Mouse (Mus musculus) heart, embryonic 13.5 days (tissue): ENCODE data around the gene Prpf40b. TPM values are rescaled to one million over a fixed set of nuclear protein-coding genes. Genes with fewer than 3 reads are reported as not detected.

Source experiments
- ATAC-seq: fragments of 200-750 bp; cut with Nextera tagmentation; 2 replicates; pipeline ENCODE4 v1.8.0; 2017; ENCODE audit warnings: moderate TSS enrichment; ENCODE audit not compliant: insufficient number of reproducible peaks, low FRiP score, low TSS enrichment; ENCODE audit errors: extremely low read depth
- H3K27ac ChIP-seq: fragments of 300-500 bp; sonication (generic); replicated peaks from 2 replicates; pipeline ENCODE4 v1.5.1; 2015; ENCODE audit warnings: moderate library complexity, mild to moderate bottlenecking, inconsistent platforms
- H3K27me3 ChIP-seq: fragments of 300-500 bp; sonication (generic); replicated peaks from 2 replicates; pipeline ENCODE4 v1.6.1; 2015; ENCODE audit warnings: mild to moderate bottlenecking, inconsistent platforms
- H3K36me3 ChIP-seq: fragments of 300-500 bp; sonication (generic); 2 replicates; pipeline ENCODE4 v1.6.1; 2015; ENCODE audit warnings: mild to moderate bottlenecking, inconsistent platforms
- H3K4me1 ChIP-seq: fragments of 300-500 bp; sonication (generic); 2 replicates; pipeline ENCODE4 v1.6.1; 2015; ENCODE audit warnings: inconsistent platforms
- H3K4me2 ChIP-seq: fragments of 300-500 bp; sonication (generic); 2 replicates; pipeline ENCODE4 v1.6.1; 2015; ENCODE audit warnings: inconsistent platforms, mild to moderate bottlenecking, moderate library complexity
- H3K4me3 ChIP-seq: fragments of 300-500 bp; sonication (generic); 2 replicates; pipeline ENCODE4 v1.5.1; 2015; ENCODE audit warnings: moderate library complexity, mild to moderate bottlenecking, inconsistent platforms
- H3K9ac ChIP-seq: fragments of 300-500 bp; sonication (generic); 2 replicates; pipeline ENCODE4 v1.6.1; 2015; ENCODE audit warnings: inconsistent platforms, mild to moderate bottlenecking, moderate library complexity
- H3K9me3 ChIP-seq: fragments of 300-500 bp; sonication (generic); 2 replicates; pipeline ENCODE4 v1.6.1; 2016; ENCODE audit warnings: inconsistent platforms
- WGBS: fragments of 180-500 bp; shearing (Covaris S2); methylation state at CpG from one replicate; pipeline ENCODE4 v1.1.7; 2015; ENCODE audit warnings: mixed read lengths; 5-methylcytosine and 5-hydroxymethylcytosine counted together
- polyA plus RNA-seq: library from polyadenylated mRNA; unstranded; fragments of >200 nt; fragmentation: Nextera tagmentation; extraction: Ambion mirVana; gene quantifications from 2 replicates; pipeline ENCODE4 v1.2.1, GENCODE M21; 2015

Gene Prpf40b
- polyA plus RNA-seq, 1 experiment from 2014 or later: 41.5 TPM

GRCm38 (mm10) chr15:99259167-99259729, 35.6 kb upstream of the Prpf40b start:
- peak overlapping the region; percentile 54 for H3K4me2 ChIP-seq
- WGBS: 62% methylated on average over 8 of the region's 8 CpGs
- H3K36me3 ChIP-seq: no peaks in the 10 kb centered on the region
- 0 out of 2 replicates have a peak overlapping the region, but pooled peaks have one; percentile 33 for H3K27ac ChIP-seq
- no peaks in the 10 kb centered on the region for H3K27me3 ChIP-seq
- H3K9me3 ChIP-seq: no peaks in the 10 kb centered on the region
- peak overlapping the region; percentile 18; the same call in 1 of the 2 replicates for H3K4me3 ChIP-seq
- H3K4me1 ChIP-seq: peaks cover 35% of the 10 kb centered on the region
- H3K9ac ChIP-seq: no peak overlapping the region
- ATAC-seq: 0 out of 2 replicates have a peak, but pooled peaks have one; percentile 16

- Histone ChIP-seq H3K9me3 (no peaks in the 10 kb centered on the region), H3K9ac (peak overlapping the region; percentile 33; the same call in 1 of the 2 replicates), H3K27me3 (no peaks in the 10 kb centered on the region), H3K4me2 (peak overlapping the region; percentile 63), H3K4me1 (peaks cover 35% of the 10 kb centered on the region), H3K27ac (peak overlapping the region; percentile 33; the same call in 1 of the 2 replicates), H3K4me3 (peak overlapping the region; percentile 29), H3K36me3 (no peaks in the 10 kb centered on the region)
- 3% methylated on average over 8 of the region's 10 CpGs for WGBS
- 0 out of 2 replicates have a peak, but pooled peaks have one; percentile 58 for ATAC-seq
Measured at GRCm38 (mm10) chr15:99259730-99260252, 35.1 kb upstream of the Prpf40b start.

DNA sequence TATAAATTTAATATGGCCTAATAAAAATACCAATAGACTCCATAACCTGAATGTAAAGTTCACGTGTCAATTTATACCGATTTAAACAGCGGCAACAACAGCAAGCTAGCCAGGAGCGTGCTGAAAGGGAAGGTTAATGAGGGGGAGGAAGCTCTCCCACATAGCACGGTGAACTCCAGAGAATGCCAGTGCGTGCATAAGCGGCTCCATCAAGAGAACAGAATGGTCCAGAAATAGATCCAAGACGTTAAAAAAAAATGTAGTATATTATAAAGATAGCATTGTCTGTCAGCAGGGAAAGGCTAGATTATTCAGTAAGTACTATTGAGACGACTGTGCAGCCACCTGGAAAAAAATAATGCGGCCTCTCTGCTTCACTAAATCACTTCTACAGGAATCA, 32.2 kb upstream of the Prpf40b start:
- Histone ChIP-seq H3K27me3 (no peaks in the 10 kb centered on the region), H3K9ac (no peak overlapping the region), H3K27ac (peak overlapping the region; percentile 17; the same call in 1 of the 2 replicates), H3K4me1 (peaks cover 33% of the 10 kb centered on the region), H3K36me3 (no peaks in the 10 kb centered on the region), H3K9me3 (no peaks in the 10 kb centered on the region), H3K4me3 (no peak overlapping the region), H3K4me2 (peak overlapping the region; percentile 27)
- no peak for ATAC-seq
- WGBS: 45% methylated on average over 10 of the region's 10 CpGs

DNA sequence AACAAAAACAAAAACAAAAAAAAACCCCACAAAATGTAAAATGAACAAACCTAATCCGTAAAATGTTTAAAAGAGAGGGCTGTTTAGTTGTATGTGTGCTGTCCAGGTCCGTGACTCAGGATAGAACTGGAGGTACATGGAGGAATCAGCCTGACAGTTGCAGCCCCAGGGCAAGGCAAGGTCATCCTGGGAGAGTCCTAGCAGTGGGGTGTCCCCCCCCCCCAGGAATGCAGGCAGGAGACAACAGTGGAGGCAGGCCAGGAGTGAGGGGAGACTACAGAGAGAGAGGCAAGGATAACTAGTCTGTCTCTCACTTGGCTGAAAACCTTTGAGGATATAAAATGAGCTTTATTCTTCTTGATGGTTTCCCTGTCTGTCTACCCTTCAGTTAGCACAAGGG, 30.5 kb upstream of the Prpf40b start:
- peak overlapping the region; percentile 40; the same call in 1 of the 2 replicates for H3K27ac ChIP-seq
- ATAC-seq: no peak

DNA sequence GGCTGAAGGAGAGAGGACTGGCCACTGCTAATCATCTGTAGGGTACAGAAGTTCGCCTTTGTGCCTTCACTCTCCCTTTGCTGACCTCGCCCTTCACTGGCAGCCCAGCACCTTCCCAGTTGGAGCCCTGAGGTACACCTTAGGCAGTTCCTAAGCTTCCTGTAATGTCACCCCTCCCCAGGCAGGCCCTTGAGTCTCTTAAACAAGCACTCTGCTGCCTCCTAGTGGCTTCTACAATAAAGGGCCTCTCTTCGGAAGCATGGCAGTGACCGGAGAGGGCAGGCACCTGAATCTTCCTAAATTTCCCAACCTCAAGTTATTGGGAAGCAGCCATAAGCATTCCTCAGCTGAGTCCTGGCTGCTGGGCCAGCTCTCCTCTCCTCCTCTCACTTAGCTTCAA, 29.2 kb upstream of the Prpf40b start:
- H3K9me3 ChIP-seq: no peaks in the 10 kb centered on the region
- H3K4me2 ChIP-seq: no peak overlapping the region
- WGBS: 13% methylated on average over 4 of the region's 4 CpGs
- ATAC-seq: peak; percentile 54; the same call in 1 of the 2 replicates
- no peak overlapping the region for H3K4me3 ChIP-seq
- H3K27ac ChIP-seq: no peak overlapping the region
- H3K4me1 ChIP-seq: peaks cover 22% of the 10 kb centered on the region
- H3K27me3 ChIP-seq: no peaks in the 10 kb centered on the region
- no peak overlapping the region for H3K9ac ChIP-seq
- no peaks in the 10 kb centered on the region for H3K36me3 ChIP-seq

More for the DNA sequence above, 30.5 kb upstream of the Prpf40b start:
- Histone ChIP-seq H3K4me3 (no peak overlapping the region), H3K9ac (peak overlapping the region; percentile 64), H3K4me1 (peaks cover 30% of the 10 kb centered on the region), H3K36me3 (no peaks in the 10 kb centered on the region), H3K4me2 (no peak overlapping the region), H3K27me3 (no peaks in the 10 kb centered on the region), H3K9me3 (no peaks in the 10 kb centered on the region)
- whole genome bisulfite sequencing: 71% methylated on average over 2 of the region's 2 CpGs

GRCm38 (mm10) chr15:99276095-99276494, 18.8 kb upstream of the Prpf40b start:
- WGBS: 79% methylated on average over 8 of the region's 8 CpGs
- Histone ChIP-seq H3K4me2 (no peak overlapping the region), H3K4me1 (no peaks in the 10 kb centered on the region), H3K9me3 (no peaks in the 10 kb centered on the region), H3K27ac (no peak overlapping the region), H3K4me3 (no peak overlapping the region), H3K36me3 (no peaks in the 10 kb centered on the region), H3K9ac (no peak overlapping the region), H3K27me3 (peaks cover 17% of the 10 kb centered on the region; the same call in 1 of the 2 replicates)
- no peak for ATAC-seq

GRCm38 (mm10) chr15:99278271-99278670, 16.6 kb upstream of the Prpf40b start:
- H3K36me3 ChIP-seq: no peaks in the 10 kb centered on the region
- H3K9ac ChIP-seq: no peak overlapping the region
- H3K4me2 ChIP-seq: no peak overlapping the region
- ATAC-seq: no peak
- H3K27me3 ChIP-seq: peaks cover 17% of the 10 kb centered on the region; the same call in 1 of the 2 replicates
- no peak overlapping the region for H3K4me3 ChIP-seq
- H3K4me1 ChIP-seq: no peaks in the 10 kb centered on the region
- H3K27ac ChIP-seq: no peak overlapping the region
- 86% methylated on average over 7 of the region's 7 CpGs for WGBS
- no peaks in the 10 kb centered on the region for H3K9me3 ChIP-seq

DNA sequence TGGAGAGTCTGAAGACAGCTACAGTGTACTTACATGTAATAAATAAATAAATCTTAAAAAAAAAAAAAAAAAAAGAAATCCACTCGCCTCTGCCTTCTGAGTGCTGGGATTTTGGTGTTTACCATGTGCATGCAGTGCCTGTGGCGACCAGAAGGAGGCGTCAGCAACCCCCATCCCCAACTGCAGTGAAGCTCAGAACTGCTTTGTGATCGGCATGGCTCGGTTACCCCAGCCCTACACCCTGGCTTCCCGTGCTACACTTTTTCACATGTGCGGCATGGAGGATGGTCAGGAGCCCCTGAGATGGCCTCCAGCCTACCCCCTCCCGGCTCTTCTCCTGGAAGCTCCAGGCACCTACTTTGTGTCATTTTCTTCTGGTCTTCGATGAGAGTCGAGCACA, 11.4 kb upstream of the Prpf40b start:
- H3K4me1 ChIP-seq: peaks cover 13% of the 10 kb centered on the region
- WGBS: 64% methylated on average over 10 of the region's 10 CpGs
- no peak overlapping the region for H3K9ac ChIP-seq
- H3K4me3 ChIP-seq: no peak overlapping the region
- peaks cover 17% of the 10 kb centered on the region; the same call in 1 of the 2 replicates for H3K27me3 ChIP-seq
- no peak overlapping the region for H3K27ac ChIP-seq
- no peaks in the 10 kb centered on the region for H3K36me3 ChIP-seq
- no peak for ATAC-seq
- no peaks in the 10 kb centered on the region for H3K9me3 ChIP-seq
- no peak overlapping the region for H3K4me2 ChIP-seq

DNA sequence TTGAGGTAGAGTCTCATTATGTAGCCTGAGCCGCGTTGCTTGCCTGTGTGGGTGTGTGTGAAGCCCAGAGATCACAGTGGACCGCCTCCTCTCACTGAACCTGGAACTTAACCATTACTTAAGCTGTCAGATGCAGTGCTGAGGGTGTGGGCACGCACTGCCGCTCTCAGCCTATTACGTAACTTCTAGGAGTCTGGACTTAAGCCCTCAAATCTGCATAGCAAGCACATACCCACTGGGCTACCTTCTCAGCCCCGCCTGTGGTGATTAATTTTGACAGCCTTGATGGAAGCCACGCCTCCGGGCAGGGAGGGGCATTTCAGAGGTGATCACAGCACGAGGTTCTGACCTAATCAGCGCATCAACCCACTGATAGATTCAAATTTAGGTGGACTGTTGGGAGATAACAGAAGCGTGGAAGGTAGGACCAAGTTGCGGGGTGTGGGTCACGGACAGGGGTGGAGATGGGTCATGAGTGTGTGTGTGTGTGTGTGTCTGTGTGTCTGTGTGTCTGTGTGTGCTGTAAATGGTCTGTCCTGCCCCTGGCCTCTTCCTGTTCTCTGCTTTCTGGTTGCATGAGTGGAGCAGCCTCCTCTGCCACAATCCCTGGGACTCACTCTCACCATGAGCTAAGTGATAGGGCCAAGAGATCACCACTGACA, 10.2 kb upstream of the Prpf40b start:
- Histone ChIP-seq H3K4me3 (no peak overlapping the region), H3K9me3 (no peaks in the 10 kb centered on the region), H3K27ac (no peak overlapping the region), H3K27me3 (peaks cover 9% of the 10 kb centered on the region; the same call in 1 of the 2 replicates), H3K4me1 (peaks cover 13% of the 10 kb centered on the region), H3K9ac (peak overlapping the region; percentile 47; the same call in 1 of the 2 replicates), H3K36me3 (no peaks in the 10 kb centered on the region), H3K4me2 (peak overlapping the region; percentile 16; the same call in 1 of the 2 replicates)
- 33% methylated on average over 14 of the region's 14 CpGs for WGBS
- peak; percentile 40; the same call in 1 of the 2 replicates for ATAC-seq

DNA sequence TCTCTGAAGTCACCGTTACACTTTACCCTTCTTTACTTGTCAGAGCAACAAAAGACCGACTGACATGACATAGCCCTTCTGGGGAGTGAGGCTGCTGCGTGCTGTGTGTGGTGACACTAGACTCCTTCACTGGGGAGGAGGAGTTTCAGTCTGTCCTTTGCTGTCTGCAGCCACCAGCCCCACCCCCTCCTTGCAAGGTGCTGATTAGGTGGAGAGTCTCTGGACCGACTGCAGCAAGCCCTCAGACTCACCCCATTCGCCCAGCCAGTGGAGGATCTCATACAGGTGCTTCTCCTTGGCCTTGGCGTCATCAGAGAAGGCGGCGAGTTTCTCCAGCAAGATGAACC, 9.7 kb upstream of the Prpf40b start:
- 33% methylated on average over 8 of the region's 8 CpGs for WGBS

DNA sequence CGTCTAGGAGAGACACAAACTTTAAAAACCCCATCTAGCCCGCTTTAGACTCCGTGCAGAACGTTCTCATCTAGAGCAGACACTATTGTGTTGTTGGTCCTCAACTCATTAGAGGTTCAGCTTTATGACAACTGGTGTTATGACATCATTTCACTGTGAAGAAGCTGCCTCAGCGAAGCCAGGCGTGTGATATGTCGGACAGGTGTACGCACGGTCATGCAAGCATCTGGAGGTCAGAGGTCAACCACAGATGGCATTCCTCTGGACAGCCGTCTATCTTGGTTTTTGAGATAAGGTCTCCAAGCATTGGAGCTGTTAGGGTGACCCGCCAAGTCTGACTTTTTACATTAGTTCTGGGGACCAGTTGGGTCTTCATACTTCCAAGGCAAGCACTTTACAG, 4.3 kb upstream of the Prpf40b start:
- H3K9ac ChIP-seq: no peak overlapping the region
- WGBS: 73% methylated on average over 11 of the region's 11 CpGs
- ATAC-seq: no peak

More for the DNA sequence above, 9.7 kb upstream of the Prpf40b start:
- Histone ChIP-seq H3K27ac (no peak overlapping the region), H3K36me3 (no peaks in the 10 kb centered on the region), H3K9me3 (no peaks in the 10 kb centered on the region), H3K9ac (0 out of 2 replicates have a peak overlapping the region, but pooled peaks have one; percentile 47), H3K4me2 (peak overlapping the region; percentile 16; the same call in 1 of the 2 replicates), H3K4me1 (peaks cover 13% of the 10 kb centered on the region), H3K27me3 (peaks cover 4% of the 10 kb centered on the region; the same call in 1 of the 2 replicates), H3K4me3 (no peak overlapping the region)
- no peak for ATAC-seq

More for the DNA sequence above, 4.3 kb upstream of the Prpf40b start:
- Histone ChIP-seq H3K4me3 (no peak overlapping the region), H3K4me2 (no peak overlapping the region), H3K27ac (no peak overlapping the region), H3K36me3 (no peaks in the 10 kb centered on the region), H3K27me3 (no peaks in the 10 kb centered on the region), H3K4me1 (peaks cover 9% of the 10 kb centered on the region), H3K9me3 (no peaks in the 10 kb centered on the region)
